Mouse (Mus musculus): ENCODE results near the gene Foxl2.

- TF ChIP-seq GATA1 (IDR thresholded peaks at IDR 0.05; ENCODE audit: low read length), result no peak
- no peak for TF ChIP-seq TAL1 (IDR thresholded peaks at IDR 0.05; ENCODE audit: low read length)
Observed at GRCm38 (mm10) chr9:98935190-98935909, 19.7 kb upstream of the Foxl2 start.

Data from erythroblast, embryonic 14.5 days (primary cell).